Mouse (Mus musculus): ENCODE data around the gene Acox2. TPM values are rescaled to one million over a fixed set of nuclear protein-coding genes. Genes with fewer than 3 reads are reported as not detected.

The Acox2 gene
- polyA plus RNA-seq, 1 experiment = 4.8 TPM

- Histone ChIP-seq H3K4me1 (ENCODE audit: control insufficient read depth, insufficient read depth, low read length) (peaks cover 3% of the 10 kb centered on the region; the same call in 1 of the 2 replicates), H3K27ac (ENCODE audit: control insufficient read depth, insufficient read depth, low read depth, low read length, poor library complexity) (no peak overlapping the region), H3K4me3 (replicated peaks; ENCODE audit: control insufficient read depth, low read depth, low read length) (no peak overlapping the region)
- WGBS = 71% methylated on average over 2 of the region's 2 CpGs
- TF ChIP-seq POLR2A (IDR thresholded peaks at IDR 0.05; ENCODE audit: borderline replicate concordance, control insufficient read depth, low read depth, low read length) (no peak), CTCF (IDR thresholded peaks at IDR 0.05; ENCODE audit: control insufficient read depth, insufficient read depth, low read length) (no peak)
Observed at GRCm38 (mm10) chr14:8220912-8221311, 38.2 kb downstream of the Acox2 start.

GRCm38 (mm10) chr14:8220306-8220705 is 38.8 kb downstream of the Acox2 start:
- TF ChIP-seq POLR2A (IDR thresholded peaks at IDR 0.05; ENCODE audit: borderline replicate concordance, control insufficient read depth, low read depth, low read length) (no peak), CTCF (IDR thresholded peaks at IDR 0.05; ENCODE audit: control insufficient read depth, insufficient read depth, low read length) (peak; percentile 61)
- 66% methylated on average over 7 of the region's 7 CpGs for WGBS
- Histone ChIP-seq H3K4me1 (ENCODE audit: control insufficient read depth, insufficient read depth, low read length) (peaks cover 3% of the 10 kb centered on the region; the same call in 1 of the 2 replicates), H3K4me3 (replicated peaks; ENCODE audit: control insufficient read depth, low read depth, low read length) (no peak overlapping the region), H3K27ac (ENCODE audit: control insufficient read depth, insufficient read depth, low read depth, low read length, poor library complexity) (no peak overlapping the region)

GRCm38 (mm10) chr14:8219876-8220275 is 39.3 kb downstream of the Acox2 start:
- peaks cover 3% of the 10 kb centered on the region; the same call in 1 of the 2 replicates for H3K4me1 ChIP-seq (ENCODE audit: control insufficient read depth, insufficient read depth, low read length)
- TF ChIP-seq POLR2A (IDR thresholded peaks at IDR 0.05; ENCODE audit: borderline replicate concordance, control insufficient read depth, low read depth, low read length) = no peak
- no peak for TF ChIP-seq CTCF (IDR thresholded peaks at IDR 0.05; ENCODE audit: control insufficient read depth, insufficient read depth, low read length)
- H3K4me3 ChIP-seq (replicated peaks; ENCODE audit: control insufficient read depth, low read depth, low read length) = no peak overlapping the region
- 93% methylated on average over 11 of the region's 11 CpGs for WGBS
- no peak overlapping the region for H3K27ac ChIP-seq (ENCODE audit: control insufficient read depth, insufficient read depth, low read depth, low read length, poor library complexity)

- no peak overlapping the region for H3K27ac ChIP-seq (ENCODE audit: control insufficient read depth, insufficient read depth, low read depth, low read length, poor library complexity)
- H3K4me1 ChIP-seq (ENCODE audit: control insufficient read depth, insufficient read depth, low read length) = peaks cover 2% of the 10 kb centered on the region; the same call in 1 of the 2 replicates
- no peak overlapping the region for H3K4me3 ChIP-seq (replicated peaks; ENCODE audit: control insufficient read depth, low read depth, low read length)
- TF ChIP-seq POLR2A (IDR thresholded peaks at IDR 0.05; ENCODE audit: borderline replicate concordance, control insufficient read depth, low read depth, low read length) (no peak), CTCF (IDR thresholded peaks at IDR 0.05; ENCODE audit: control insufficient read depth, insufficient read depth, low read length) (no peak)
- 77% methylated on average over 10 of the region's 10 CpGs for WGBS
Observed at GRCm38 (mm10) chr14:8218730-8219380, 40.3 kb downstream of the Acox2 start.

- 78% methylated on average over 7 of the region's 7 CpGs for WGBS
- Histone ChIP-seq H3K4me1 (ENCODE audit: control insufficient read depth, insufficient read depth, low read length) (no peaks in the 10 kb centered on the region; the same call in 1 of the 2 replicates), H3K27ac (ENCODE audit: control insufficient read depth, insufficient read depth, low read depth, low read length, poor library complexity) (no peak overlapping the region), H3K4me3 (replicated peaks; ENCODE audit: control insufficient read depth, low read depth, low read length) (no peak overlapping the region)
- no peak for TF ChIP-seq POLR2A (IDR thresholded peaks at IDR 0.05; ENCODE audit: borderline replicate concordance, control insufficient read depth, low read depth, low read length)
- no peak for TF ChIP-seq CTCF (IDR thresholded peaks at IDR 0.05; ENCODE audit: control insufficient read depth, insufficient read depth, low read length)
Observed at GRCm38 (mm10) chr14:8218238-8218637, 40.9 kb downstream of the Acox2 start.

- Histone ChIP-seq H3K27ac (ENCODE audit: control insufficient read depth, insufficient read depth, low read depth, low read length, poor library complexity) (no peak overlapping the region), H3K4me1 (ENCODE audit: control insufficient read depth, insufficient read depth, low read length) (no peaks in the 10 kb centered on the region; the same call in 1 of the 2 replicates), H3K4me3 (replicated peaks; ENCODE audit: control insufficient read depth, low read depth, low read length) (no peak overlapping the region)
- 30% methylated on average over 5 of the region's 5 CpGs for WGBS
- TF ChIP-seq CTCF (IDR thresholded peaks at IDR 0.05; ENCODE audit: control insufficient read depth, insufficient read depth, low read length) (no peak), POLR2A (IDR thresholded peaks at IDR 0.05; ENCODE audit: borderline replicate concordance, control insufficient read depth, low read depth, low read length) (no peak)
Observed at GRCm38 (mm10) chr14:8216100-8216499, 43.1 kb downstream of the Acox2 start.

GRCm38 (mm10) chr14:8215208-8215778 is 43.9 kb downstream of the Acox2 start:
- WGBS = 44% methylated on average over 21 of the region's 21 CpGs
- Histone ChIP-seq H3K27ac (ENCODE audit: control insufficient read depth, insufficient read depth, low read depth, low read length, poor library complexity) (no peak overlapping the region), H3K4me1 (ENCODE audit: control insufficient read depth, insufficient read depth, low read length) (no peaks in the 10 kb centered on the region; the same call in 1 of the 2 replicates), H3K4me3 (replicated peaks; ENCODE audit: control insufficient read depth, low read depth, low read length) (peak overlapping the region; percentile 1)
- no peak for TF ChIP-seq CTCF (IDR thresholded peaks at IDR 0.05; ENCODE audit: control insufficient read depth, insufficient read depth, low read length)

- WGBS = 4% methylated on average over 63 of the region's 63 CpGs
- Histone ChIP-seq H3K4me1 (ENCODE audit: control insufficient read depth, insufficient read depth, low read length) (no peaks in the 10 kb centered on the region; the same call in 1 of the 2 replicates), H3K4me3 (replicated peaks; ENCODE audit: control insufficient read depth, low read depth, low read length) (peak overlapping the region; percentile 75), H3K27ac (ENCODE audit: control insufficient read depth, insufficient read depth, low read depth, low read length, poor library complexity) (peak overlapping the region; percentile 89; the same call in 1 of the 2 replicates)
- no peak for TF ChIP-seq POLR2A (IDR thresholded peaks at IDR 0.05; ENCODE audit: borderline replicate concordance, control insufficient read depth, low read depth, low read length)
- TF ChIP-seq CTCF (IDR thresholded peaks at IDR 0.05; ENCODE audit: control insufficient read depth, insufficient read depth, low read length) = no peak
Observed at GRCm38 (mm10) chr14:8214299-8215207, 44.6 kb downstream of the Acox2 start.
